Mouse (Mus musculus) CH12.LX (cell line): ENCODE measurements around the gene Kcnn1. TPM values are rescaled to one million over a fixed set of nuclear protein-coding genes. Genes with fewer than 3 reads are reported as not detected.

Source experiments
- DNase-seq: peaks from one replicate; pipeline ENCODE4 v3.0.0-alpha.2; 2013; ENCODE audit errors: extremely low read depth
- H3K27ac ChIP-seq: 2 replicates; pipeline ENCODE4 v1.5.1; 2012; ENCODE audit warnings: low read depth, mild to moderate bottlenecking, control low read depth, moderate library complexity; ENCODE audit not compliant: insufficient read depth
- H3K27me3 ChIP-seq: replicated peaks from 2 replicates; pipeline ENCODE3; 2012; ENCODE audit warnings: inconsistent platforms
- H3K36me3 ChIP-seq, 2 experiments: replicated peaks in 1 of 2; 2 replicates each; pipeline versions ENCODE3 to v1.6.1; 2012; ENCODE audit warnings: inconsistent platforms in 1 of 2, low read length in 1 of 2, mild to moderate bottlenecking in 1 of 2, mixed read lengths in 1 of 2, moderate library complexity in 1 of 2; ENCODE audit not compliant: control insufficient read depth in 1 of 2, insufficient read depth in 1 of 2
- H3K4me1 ChIP-seq, 2 experiments: 2 replicates each; pipeline ENCODE4 v1.6.1; 2012; ENCODE audit warnings: inconsistent platforms in 1 of 2, moderate library complexity in 1 of 2; ENCODE audit not compliant: insufficient read depth in 2 of 2, control insufficient read depth in 1 of 2
- H3K4me2 ChIP-seq: 2 replicates; pipeline ENCODE4 v1.6.1; 2012; ENCODE audit warnings: low read depth, mild to moderate bottlenecking, control low read depth; ENCODE audit not compliant: poor library complexity, insufficient read depth, severe bottlenecking
- H3K4me3 ChIP-seq, 3 experiments: fragments of 150-350 bp in 1 of 3; sonication (generic) in 1 of 3; replicated peaks in 1 of 3; 2 replicates each; pipeline versions ENCODE3 to v1.5.1; 2011 to 2012; ENCODE audit warnings: low read depth in 2 of 3, low read length in 2 of 3, mild to moderate bottlenecking in 2 of 3, moderate library complexity in 2 of 3, control low read depth in 1 of 3, improper control_type of control experiment in 1 of 3, inconsistent platforms in 1 of 3, mixed read lengths in 1 of 3; ENCODE audit not compliant: poor library complexity in 1 of 3
- H3K79me2 ChIP-seq: replicated peaks from 2 replicates; pipeline ENCODE4 v1.6.1; 2012; ENCODE audit warnings: mild to moderate bottlenecking, moderate library complexity; ENCODE audit not compliant: control insufficient read depth, poor library complexity, insufficient read depth, severe bottlenecking; ENCODE audit errors: extremely low read depth
- H3K9ac ChIP-seq: 2 replicates; pipeline ENCODE4 v1.6.1; 2012; ENCODE audit warnings: low read depth, mild to moderate bottlenecking, control low read depth, moderate library complexity; ENCODE audit not compliant: insufficient read depth
- H3K9me3 ChIP-seq: replicated peaks from 2 replicates; pipeline ENCODE3; 2012; ENCODE audit warnings: low read length, inconsistent platforms, mixed read lengths
- BHLHE40 ChIP-seq: IDR thresholded peaks from 2 replicates; pipeline ENCODE4 v1.6.1; 2011; ENCODE audit warnings: mild to moderate bottlenecking, low read depth, low read length, improper control_type of control experiment
- CHD1 ChIP-seq: IDR thresholded peaks from 2 replicates; pipeline ENCODE4 v1.6.1; 2012; ENCODE audit warnings: low read depth, low read length, improper control_type of control experiment, inconsistent platforms
- CHD2 ChIP-seq: IDR thresholded peaks from 2 replicates; pipeline ENCODE4 v1.6.1; 2011; ENCODE audit warnings: low read length, improper control_type of control experiment
- CTCF ChIP-seq, 2 experiments: IDR thresholded peaks in 1 of 2; conservative IDR thresholded peaks in 1 of 2; 2 replicates each; pipeline ENCODE4 v1.5.1; 2011 to 2012; ENCODE audit warnings: low read depth in 2 of 2, low read length in 2 of 2, improper control_type of control experiment in 1 of 2, inconsistent platforms in 1 of 2, mild to moderate bottlenecking in 1 of 2, moderate library complexity in 1 of 2
- E2F4 ChIP-seq: IDR thresholded peaks from 2 replicates; pipeline ENCODE4 v1.6.1; 2011; ENCODE audit warnings: low read depth, low read length, improper control_type of control experiment; ENCODE audit not compliant: insufficient replicate concordance
- ELF1 ChIP-seq: IDR thresholded peaks from 2 replicates; pipeline ENCODE4 v1.6.1; 2014; ENCODE audit warnings: low read depth, mild to moderate bottlenecking, inconsistent platforms, low read length, improper control_type of control experiment
- EP300 ChIP-seq: IDR thresholded peaks from 2 replicates; pipeline ENCODE4 v1.6.1; 2011; ENCODE audit warnings: low read length, improper control_type of control experiment
- ETS1 ChIP-seq: conservative IDR thresholded peaks from 2 replicates; pipeline ENCODE4 v1.6.1; 2012; ENCODE audit warnings: low read depth, mild to moderate bottlenecking, inconsistent platforms, low read length, improper control_type of control experiment, moderate library complexity
- GABPA ChIP-seq: IDR thresholded peaks from 2 replicates; pipeline ENCODE4 v1.6.1; 2012; ENCODE audit warnings: low read depth, low read length, improper control_type of control experiment, inconsistent platforms; ENCODE audit not compliant: insufficient replicate concordance
- HCFC1 ChIP-seq: IDR thresholded peaks from 2 replicates; pipeline ENCODE4 v1.6.1; 2012; ENCODE audit warnings: low read depth, mild to moderate bottlenecking, inconsistent platforms, low read length, improper control_type of control experiment
- IRF4 ChIP-seq: IDR thresholded peaks from 2 replicates; pipeline ENCODE4 v1.6.1; 2014; ENCODE audit warnings: low read depth, mild to moderate bottlenecking, inconsistent platforms, low read length, improper control_type of control experiment
- MAZ ChIP-seq: IDR thresholded peaks from 2 replicates; pipeline ENCODE4 v1.6.1; 2012; ENCODE audit warnings: low read depth, mild to moderate bottlenecking, inconsistent platforms, low read length, improper control_type of control experiment, moderate library complexity
- MEF2A ChIP-seq: IDR thresholded peaks from 2 replicates; pipeline ENCODE4 v1.6.1; 2014; ENCODE audit warnings: low read depth, mild to moderate bottlenecking, inconsistent platforms, low read length, improper control_type of control experiment, borderline replicate concordance
- MXI1 ChIP-seq: IDR thresholded peaks from 2 replicates; pipeline ENCODE4 v1.6.1; 2011; ENCODE audit warnings: mild to moderate bottlenecking, low read depth, low read length, improper control_type of control experiment
- MYC ChIP-seq: IDR thresholded peaks from 2 replicates; pipeline ENCODE4 v1.6.1; 2011; ENCODE audit warnings: low read depth, mild to moderate bottlenecking, improper control_type of control experiment, low read length
- NELFE ChIP-seq: IDR thresholded peaks from 2 replicates; pipeline ENCODE4 v1.6.1; 2011; ENCODE audit warnings: low read depth, low read length, improper control_type of control experiment
- NRF1 ChIP-seq: IDR thresholded peaks from 2 replicates; pipeline ENCODE4 v1.6.1; 2014; ENCODE audit warnings: low read depth, mild to moderate bottlenecking, inconsistent platforms, low read length, improper control_type of control experiment, moderate library complexity
- PAX5 ChIP-seq: IDR thresholded peaks from 2 replicates; pipeline ENCODE4 v1.6.1; 2012; ENCODE audit warnings: low read length, inconsistent platforms, mixed read lengths
- POLR2AphosphoS2 ChIP-seq: IDR thresholded peaks from 2 replicates; pipeline ENCODE4 v1.6.1; 2011; ENCODE audit warnings: low read depth, low read length, improper control_type of control experiment
- RAD21 ChIP-seq: IDR thresholded peaks from 2 replicates; pipeline ENCODE4 v1.6.1; 2011; ENCODE audit warnings: low read depth, mild to moderate bottlenecking, low read length, improper control_type of control experiment, moderate library complexity
- SIN3A ChIP-seq: IDR thresholded peaks from 2 replicates; pipeline ENCODE4 v1.6.1; 2012; ENCODE audit warnings: low read length, improper control_type of control experiment, inconsistent platforms
- SMC3 ChIP-seq: IDR thresholded peaks from 2 replicates; pipeline ENCODE4 v1.6.1; 2011; ENCODE audit warnings: low read depth, low read length, improper control_type of control experiment
- TCF12 ChIP-seq: IDR thresholded peaks from 2 replicates; pipeline ENCODE4 v1.6.1; 2014; ENCODE audit warnings: low read depth, mild to moderate bottlenecking, inconsistent platforms, low read length, improper control_type of control experiment
- UBTF ChIP-seq: IDR thresholded peaks from 2 replicates; pipeline ENCODE4 v1.6.1; 2012; ENCODE audit warnings: low read depth, mild to moderate bottlenecking, inconsistent platforms, low read length, improper control_type of control experiment, moderate library complexity
- USF1 ChIP-seq: IDR thresholded peaks from 2 replicates; pipeline ENCODE4 v1.6.1; 2014; ENCODE audit warnings: low read depth, mild to moderate bottlenecking, inconsistent platforms, low read length, improper control_type of control experiment
- USF2 ChIP-seq: conservative IDR thresholded peaks from 2 replicates; pipeline ENCODE4 v1.6.1; 2011; ENCODE audit warnings: low read depth, low read length, improper control_type of control experiment
- ZC3H11A ChIP-seq: IDR thresholded peaks from 2 replicates; pipeline ENCODE4 v1.6.1; 2012; ENCODE audit warnings: low read depth, mild to moderate bottlenecking, inconsistent platforms, low read length, improper control_type of control experiment
- ZMIZ1 ChIP-seq: IDR thresholded peaks from 2 replicates; pipeline ENCODE4 v1.6.1; 2012; ENCODE audit warnings: low read depth, mild to moderate bottlenecking, inconsistent platforms, low read length, improper control_type of control experiment
- dilution Hi-C: fragments of 300-500 bp; cut with MboI; formaldehyde crosslinking; loops from 2 replicates; pipeline ENCODE4 v1.14.3; 2020; ENCODE audit warnings: low sequenced_read_pairs; ENCODE audit not compliant: extremely low pct_unique_long_range_greater_than_20kb, extremely low pct_ligation_motif_present
- in situ Hi-C: fragments of 300-500 bp; cut with MboI; formaldehyde crosslinking; loops from 3 replicates; pipeline ENCODE4 v1.14.3; 2019; ENCODE audit warnings: low sequenced_read_pairs, low pct_ligation_motif_present, low pct_unique_long_range_greater_than_20kb, mixed read lengths
- polyA plus RNA-seq: library from polyadenylated mRNA; unstranded; fragments of >175 nt; gene quantifications from 2 replicates; pipeline ENCODE4 v1.2.1, GENCODE M21; 2012; ENCODE audit warnings: low read depth; ENCODE audit not compliant: insufficient read length
- total RNA-seq, 2 experiments: library from RNA; depleted of rRNA; stranded (reverse); fragments of 300-350 nt in 1 of 2; fragments of >200 nt in 1 of 2; gene quantifications; 2 replicates each; pipeline ENCODE4 v1.2.3; 2012 to 2014

Gene Kcnn1
- total and polyA plus RNA-seq, 3 experiments = 0.21 TPM; not detected in 2

DNA sequence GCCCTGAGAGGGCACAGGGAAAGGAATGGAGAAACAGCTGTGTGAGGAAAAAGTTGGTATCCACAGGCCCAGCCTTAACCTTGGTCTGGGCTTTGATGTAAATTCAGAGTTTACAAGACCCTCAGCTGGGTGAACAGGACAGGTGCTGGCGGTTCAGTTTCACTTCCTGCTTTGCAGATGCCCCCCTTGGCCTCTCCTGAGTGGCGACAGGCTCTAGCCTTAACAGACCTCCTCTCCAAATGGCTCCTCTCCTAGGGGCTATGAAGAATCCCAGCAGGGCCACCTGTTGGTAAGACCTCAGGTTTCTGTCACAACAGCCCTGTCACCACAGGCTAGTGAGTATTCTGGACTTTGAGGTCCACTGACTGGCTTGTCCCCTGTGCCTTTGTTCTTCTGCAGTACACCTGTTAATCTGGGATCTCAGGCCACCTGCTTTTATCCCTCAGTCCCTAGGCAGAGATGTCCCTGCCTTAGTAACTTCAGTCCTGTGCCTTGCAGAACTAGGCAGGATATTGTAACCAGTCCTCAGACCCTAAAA lies 35.7 kb upstream of the Kcnn1 start:
- Histone ChIP-seq H3K79me2 (peaks cover 24% of the 10 kb centered on the region), H3K4me1 (peaks cover 18 to 45% of the 10 kb centered on the region in 2 experiments), H3K36me3 (peaks cover 26 to 29% of the 10 kb centered on the region in 2 experiments), H3K4me2 (peak overlapping the region; percentile 89)
- dilution Hi-C loops (no loop called here), in situ Hi-C loops (loop anchor here (5.0 kb wide), 1 partner anchor 59 kb away; no protein-coding TSS in a partner anchor)
- TF ChIP-seq USF2 (no peak), MEF2A (no peak), POLR2AphosphoS2 (no peak), E2F4 (no peak), EP300 (peak; percentile 83), CHD1 (no peak), CTCF (conservative IDR thresholded peaks at IDR 0.05 in 1 of 2, IDR thresholded peaks at IDR 0.05 in 1 of 2; ENCODE audit: low read depth in 2 of 2, low read length in 2 of 2) (peak in 1 of 2 experiments; percentile 15; a peak in 1 of 4 replicates), NELFE (no peak), TCF12 (peak; percentile 65; the same call in 1 of the 2 replicates), NRF1 (no peak), ZC3H11A (no peak), ETS1 (no peak), USF1 (no peak), IRF4 (peak; percentile 92)
- TF ChIP-seq, all 38 proteins: peak for 4
- H3K4me3 ChIP-seq = peak overlapping the region in 2 of 3 experiments; percentile 33 to 96
- H3K27me3 ChIP-seq = no peaks in the 10 kb centered on the region
- H3K9ac ChIP-seq = peak overlapping the region; percentile 38; the same call in 1 of the 2 replicates
- no peaks in the 10 kb centered on the region for H3K9me3 ChIP-seq
- DNase-seq = no peak
- 0 out of 2 replicates have a peak overlapping the region, but pooled peaks have one; percentile 6 for H3K27ac ChIP-seq

DNA sequence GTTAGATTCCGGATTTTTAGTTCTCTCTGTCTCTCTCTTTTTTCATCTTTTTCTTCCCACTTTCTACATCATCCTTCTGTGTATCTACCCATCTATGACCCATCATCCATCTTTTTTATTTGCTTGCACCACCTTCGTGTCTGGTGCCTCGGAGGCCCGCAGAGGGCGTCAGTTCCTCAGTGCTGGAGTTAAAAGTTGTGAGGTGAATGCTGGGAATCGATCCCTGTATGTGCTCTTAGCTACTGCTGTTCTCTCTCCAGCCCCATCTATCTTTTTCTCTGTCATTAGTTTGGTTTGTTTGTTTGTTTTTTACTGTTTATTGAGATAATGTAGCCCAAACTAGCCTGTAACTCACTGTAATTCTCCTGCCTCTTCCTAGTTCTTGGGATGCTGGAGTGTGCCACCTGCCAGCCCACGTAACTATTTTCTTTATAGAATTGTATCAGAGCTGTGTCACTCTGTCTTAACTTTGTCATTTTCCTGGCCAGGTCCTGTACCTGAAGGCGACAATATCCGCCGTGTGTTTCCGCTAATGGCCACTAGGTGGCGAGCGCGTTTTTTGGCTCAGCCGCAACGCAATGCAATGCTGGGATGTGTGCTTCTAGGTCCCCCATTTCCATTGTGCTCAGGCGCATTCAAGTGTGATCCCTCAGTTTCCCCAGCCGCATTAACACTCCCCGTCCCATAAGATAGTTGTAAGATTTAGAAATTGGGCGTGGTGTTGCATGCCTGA lies 34.8 kb upstream of the Kcnn1 start:
- peak overlapping the region; percentile 45 to 96 (median 61) for H3K4me3 ChIP-seq
- in situ Hi-C loops = loop anchor here (5.0 kb wide), 1 partner anchor 59 kb away; no protein-coding TSS in a partner anchor
- peaks cover 24% of the 10 kb centered on the region for H3K79me2 ChIP-seq
- H3K36me3 ChIP-seq = peaks cover 35 to 37% of the 10 kb centered on the region in 2 experiments
- H3K27ac ChIP-seq = peak overlapping the region; percentile 68
- H3K9me3 ChIP-seq = peaks cover 8% of the 10 kb centered on the region
- dilution Hi-C loops = no loop called here
- DNase-seq = peak; percentile 86
- peak overlapping the region; percentile 89 for H3K4me2 ChIP-seq
- H3K4me1 ChIP-seq = peaks cover 18 to 37% of the 10 kb centered on the region in 2 experiments
- peak overlapping the region; percentile 90 for H3K9ac ChIP-seq
- no peaks in the 10 kb centered on the region for H3K27me3 ChIP-seq
- TF ChIP-seq CTCF (conservative IDR thresholded peaks at IDR 0.05 in 1 of 2, IDR thresholded peaks at IDR 0.05 in 1 of 2; ENCODE audit: low read depth in 2 of 2, low read length in 2 of 2) = peak; percentile 91 to 93
- peak; percentile 18; the same call in 1 of the 2 replicates for TF ChIP-seq NRF1
- 0 out of 2 replicates have a peak, but pooled peaks have one; percentile 5 for TF ChIP-seq MEF2A
- TF ChIP-seq ELF1 = no peak
- TF ChIP-seq RAD21 = peak; percentile 86
- TF ChIP-seq UBTF = no peak
- TF ChIP-seq POLR2AphosphoS2 = no peak; the same call in 1 of the 2 replicates
- TF ChIP-seq SIN3A = peak; percentile 6; the same call in 1 of the 2 replicates
- no peak for TF ChIP-seq HCFC1
- 0 out of 2 replicates have a peak, but pooled peaks have one; percentile 18 for TF ChIP-seq MAZ
- TF ChIP-seq CHD1 = no peak
- no peak for TF ChIP-seq ZMIZ1
- TF ChIP-seq E2F4 = no peak
- no peak for TF ChIP-seq PAX5
- TF ChIP-seq IRF4 = no peak
- TF ChIP-seq BHLHE40 = no peak
- TF ChIP-seq GABPA = no peak
- peak; percentile 74 for TF ChIP-seq SMC3
- TF ChIP-seq MXI1 = 0 out of 2 replicates have a peak, but pooled peaks have one; percentile 6
- TF ChIP-seq NELFE = no peak
- 0 out of 2 replicates have a peak, but pooled peaks have one; percentile 20 for TF ChIP-seq MYC
- TF ChIP-seq CHD2 = no peak
